Mouse (Mus musculus) forebrain, embryonic 11.5 days (tissue): ENCODE measurements at regions not wholly inside any gene's neighbourhood (a gene's known extent, or its start where the extent isn't known, plus 50 kb on each side); places are given as distances from the start of the nearest gene placed in this dataset.
A peak's percentile ranks its signal among the peaks of the same experiment; 100 is the strongest.

Source experiments
- ATAC-seq: fragments of 200-750 bp; cut with Nextera tagmentation; replicated peaks from 2 replicates; pipeline ENCODE4 v1.8.0; 2017; ENCODE audit warnings: moderate TSS enrichment; ENCODE audit not compliant: low FRiP score
- DNase-seq: peaks from one replicate; pipeline ENCODE4 v3.0.0-alpha.2; 2017; ENCODE audit warnings: low spot score
- H3K27ac ChIP-seq: fragments of 300-500 bp; sonication (generic); 2 replicates; pipeline ENCODE4 v1.5.1; 2014; ENCODE audit warnings: low read depth, low read length
- H3K27me3 ChIP-seq: fragments of 300-500 bp; sonication (generic); 2 replicates; pipeline ENCODE4 v1.6.1; 2014; ENCODE audit warnings: mild to moderate bottlenecking, low read length, mixed read lengths; ENCODE audit not compliant: control insufficient read depth, insufficient read depth
- H3K36me3 ChIP-seq: fragments of 300-500 bp; sonication (generic); 2 replicates; pipeline ENCODE4 v1.6.1; 2014; ENCODE audit warnings: mild to moderate bottlenecking, low read length, moderate library complexity, mixed read lengths; ENCODE audit not compliant: control insufficient read depth, insufficient read depth
- H3K4me1 ChIP-seq: fragments of 300-500 bp; sonication (generic); replicated peaks from 2 replicates; pipeline ENCODE4 v1.6.1; 2014; ENCODE audit warnings: low read length, mixed read lengths; ENCODE audit not compliant: control insufficient read depth, insufficient read depth
- H3K4me2 ChIP-seq: fragments of 300-500 bp; sonication (generic); 2 replicates; pipeline ENCODE4 v1.6.1; 2014; ENCODE audit warnings: low read depth, mild to moderate bottlenecking, low read length, moderate library complexity, mixed read lengths; ENCODE audit not compliant: severe bottlenecking
- H3K4me3 ChIP-seq: fragments of 300-500 bp; sonication (generic); 2 replicates; pipeline ENCODE4 v1.5.1; 2014; ENCODE audit warnings: low read depth, low read length
- H3K9ac ChIP-seq: fragments of 300-500 bp; sonication (generic); 2 replicates; pipeline ENCODE4 v1.6.1; 2014; ENCODE audit warnings: low read length
- H3K9me3 ChIP-seq: fragments of 300-500 bp; sonication (generic); 2 replicates; pipeline ENCODE4 v1.6.1; 2016; ENCODE audit warnings: low read length, mixed read lengths; ENCODE audit not compliant: control insufficient read depth
- WGBS: fragments of 180-500 bp; shearing (Covaris S2); extraction: QIAGEN DNeasy Blood & Tissue Kit; methylation state at CpG from one replicate; pipeline ENCODE4 v1.1.7; 2014; 5-methylcytosine and 5-hydroxymethylcytosine counted together

DNA sequence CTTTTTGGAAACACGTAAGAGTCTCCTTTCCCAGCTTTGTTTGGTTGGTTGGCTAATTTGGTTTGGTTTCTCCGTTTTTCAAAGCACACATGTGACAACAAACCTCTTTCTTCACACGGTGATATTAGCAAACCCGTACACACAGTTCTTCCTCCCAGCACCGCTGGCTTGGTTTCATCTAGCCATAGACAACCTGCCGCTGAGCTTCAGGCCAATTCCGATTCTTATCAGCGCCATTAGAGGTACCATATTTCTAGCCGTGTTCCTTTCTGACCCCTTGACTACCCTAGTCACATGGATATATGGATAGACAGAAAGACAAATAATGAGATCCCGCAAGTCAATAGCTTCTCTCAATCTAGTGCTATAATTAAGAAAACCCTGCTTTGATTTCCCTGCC is 129.2 kb upstream of the Arid1b start:
- ATAC-seq (no peak), DNase-seq (no peak)
- no peak overlapping the region for H3K9ac ChIP-seq
- no peaks in the 10 kb centered on the region for H3K27me3 ChIP-seq
- H3K4me3 ChIP-seq: no peak overlapping the region
- no peaks in the 10 kb centered on the region for H3K9me3 ChIP-seq
- H3K36me3 ChIP-seq: no peaks in the 10 kb centered on the region
- H3K4me2 ChIP-seq: no peak overlapping the region
- H3K27ac ChIP-seq: no peak overlapping the region
- 88% methylated on average over 10 of the region's 10 CpGs for WGBS
- H3K4me1 ChIP-seq: peaks cover 4% of the 10 kb centered on the region

DNA sequence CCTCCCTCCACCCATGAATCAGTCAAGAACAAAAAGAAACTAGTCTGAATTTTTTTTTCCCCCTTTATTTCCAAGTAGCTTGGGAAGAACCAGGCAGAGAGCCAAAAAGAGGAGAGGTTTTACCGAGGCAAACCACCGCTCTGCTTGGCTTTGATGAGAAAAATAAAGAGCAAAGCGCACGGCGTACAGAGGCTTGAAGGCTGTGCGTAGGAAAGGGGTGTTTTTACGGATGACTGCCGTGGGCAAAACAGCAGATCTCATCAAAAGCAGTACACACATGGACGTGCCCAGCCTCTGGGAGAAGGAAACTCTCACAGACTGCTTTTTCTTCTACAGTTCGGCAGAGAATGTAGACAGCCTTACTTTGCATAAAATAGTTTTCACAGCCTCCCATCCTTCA is 128.5 kb upstream of the Arid1b start:
- Histone ChIP-seq H3K9ac (peak overlapping the region; percentile 39), H3K9me3 (no peaks in the 10 kb centered on the region), H3K4me3 (no peak overlapping the region), H3K36me3 (no peaks in the 10 kb centered on the region), H3K4me1 (peaks cover 4% of the 10 kb centered on the region), H3K4me2 (no peak overlapping the region), H3K27me3 (no peaks in the 10 kb centered on the region), H3K27ac (peak overlapping the region; percentile 37)
- DNase-seq: no peak
- WGBS: 50% methylated on average over 10 of the region's 10 CpGs
- ATAC-seq: 0 out of 2 replicates have a peak, but pooled peaks have one; percentile 65

DNA sequence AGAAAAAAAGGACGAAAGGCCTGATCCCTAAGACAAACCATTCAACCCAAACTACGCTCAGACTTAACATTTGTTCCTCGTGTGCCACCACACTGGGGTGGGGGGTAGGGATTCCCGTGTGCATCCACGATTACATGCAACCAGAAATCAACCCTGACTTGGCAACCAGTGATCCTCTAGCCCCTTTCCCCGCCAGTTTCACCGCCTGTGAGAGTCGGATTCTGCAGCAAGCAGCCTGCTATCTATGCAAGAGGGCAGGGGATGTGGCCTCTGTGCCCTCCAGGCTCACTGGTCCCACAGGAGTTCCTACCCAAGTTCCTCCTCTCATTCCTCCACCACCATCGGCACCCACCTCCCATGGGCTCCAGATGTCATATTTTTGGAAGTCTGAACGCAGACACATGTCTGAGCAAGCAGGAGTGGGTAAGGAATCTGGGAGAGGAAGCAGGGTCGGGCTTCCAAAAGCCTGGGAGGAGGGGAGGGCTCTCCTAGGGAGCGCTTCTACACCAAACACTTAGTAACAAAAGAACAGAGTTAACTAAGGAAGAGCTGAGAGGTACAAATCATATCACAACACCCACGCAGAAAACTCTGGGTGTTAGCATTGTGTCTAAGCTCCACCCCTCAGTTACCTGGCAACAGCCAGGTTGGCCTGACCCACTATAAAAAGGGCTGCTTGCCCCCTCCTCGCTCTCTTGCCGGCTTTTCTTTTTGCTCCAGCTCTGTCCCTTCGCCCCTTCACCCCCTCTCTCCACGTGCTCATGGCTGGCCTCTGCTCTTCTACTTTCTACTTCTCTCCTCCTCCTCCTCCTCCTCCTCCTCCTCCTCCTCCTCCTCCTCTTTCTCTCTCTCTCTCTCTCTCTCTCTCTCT is 127.9 kb upstream of the Arid1b start:
- no peaks in the 10 kb centered on the region for H3K9me3 ChIP-seq
- 49% methylated on average over 17 of the region's 17 CpGs for WGBS
- H3K36me3 ChIP-seq: no peaks in the 10 kb centered on the region
- no peaks in the 10 kb centered on the region for H3K27me3 ChIP-seq
- H3K4me3 ChIP-seq: no peak overlapping the region
- H3K4me1 ChIP-seq: peaks cover 4% of the 10 kb centered on the region
- peak overlapping the region; percentile 39 for H3K9ac ChIP-seq
- H3K27ac ChIP-seq: peak overlapping the region; percentile 37; the same call in 1 of the 2 replicates
- H3K4me2 ChIP-seq: 0 out of 2 replicates have a peak overlapping the region, but pooled peaks have one; percentile 2
- ATAC-seq (peak; percentile 53; the same call in 1 of the 2 replicates), DNase-seq (no peak)

DNA sequence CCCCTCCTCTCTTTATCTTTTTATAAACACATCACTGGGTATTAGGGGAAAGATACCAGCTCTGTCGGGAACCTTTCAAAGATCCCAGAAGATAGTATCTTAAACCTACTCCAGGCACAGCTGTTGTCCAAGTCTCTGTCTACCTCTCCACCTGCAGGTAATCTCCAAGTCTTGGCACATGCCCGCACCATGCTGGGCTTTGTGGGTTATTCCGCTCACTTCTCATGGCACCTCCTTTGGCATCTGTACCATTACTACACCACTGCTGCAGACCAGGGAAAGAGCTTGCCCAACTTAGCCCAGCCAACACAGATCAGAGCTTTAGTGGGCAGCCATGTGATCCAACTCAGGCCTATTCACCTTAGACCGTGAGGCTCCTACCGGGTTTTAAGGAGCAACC is 127.0 kb upstream of the Arid1b start:
- H3K4me3 ChIP-seq: no peak overlapping the region
- H3K36me3 ChIP-seq: no peaks in the 10 kb centered on the region
- H3K4me2 ChIP-seq: no peak overlapping the region
- H3K27me3 ChIP-seq: no peaks in the 10 kb centered on the region
- H3K27ac ChIP-seq: no peak overlapping the region
- WGBS: 93% methylated on average over 5 of the region's 5 CpGs
- H3K4me1 ChIP-seq: peaks cover 4% of the 10 kb centered on the region
- H3K9me3 ChIP-seq: no peaks in the 10 kb centered on the region
- DNase-seq (no peak), ATAC-seq (no peak)
- no peak overlapping the region for H3K9ac ChIP-seq

DNA sequence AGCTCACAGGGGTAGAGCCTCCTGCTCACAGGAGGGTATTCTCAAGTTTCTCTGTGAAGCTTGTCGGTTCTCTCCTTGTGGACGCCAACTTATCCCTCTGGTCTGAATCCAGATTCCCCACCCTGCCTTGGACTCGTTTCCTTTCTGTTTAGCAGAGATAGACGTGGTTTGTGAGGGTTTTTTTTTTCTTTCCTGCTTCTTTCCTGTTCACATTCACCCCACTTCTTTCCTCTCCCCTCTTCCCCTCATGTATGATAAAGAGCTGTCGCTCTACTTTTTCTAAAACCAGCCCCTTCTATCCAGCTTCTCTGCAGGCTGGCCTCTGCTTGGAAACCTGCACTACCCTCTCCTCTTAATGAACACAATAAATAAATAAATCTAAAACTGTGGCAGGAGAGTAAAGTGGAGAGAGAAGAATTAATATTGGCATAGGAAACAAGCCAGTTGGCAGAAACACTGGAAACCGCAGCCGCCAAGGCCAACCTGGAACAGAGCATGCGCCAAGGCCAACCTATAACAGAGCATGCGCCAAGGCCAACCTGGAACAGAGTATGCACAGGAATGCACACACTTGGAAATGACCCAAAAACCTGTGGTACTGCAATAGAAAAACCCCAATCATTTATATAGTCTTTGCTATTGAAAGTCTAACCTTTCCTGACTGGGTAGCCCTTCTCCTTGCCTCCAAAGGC is 126.2 kb upstream of the Arid1b start:
- ATAC-seq (no peak), DNase-seq (no peak)
- Histone ChIP-seq H3K27me3 (no peaks in the 10 kb centered on the region), H3K36me3 (no peaks in the 10 kb centered on the region), H3K9me3 (no peaks in the 10 kb centered on the region), H3K4me3 (no peak overlapping the region), H3K9ac (no peak overlapping the region), H3K4me2 (no peak overlapping the region), H3K4me1 (peaks cover 4% of the 10 kb centered on the region), H3K27ac (no peak overlapping the region)
- WGBS: 86% methylated on average over 9 of the region's 9 CpGs

DNA sequence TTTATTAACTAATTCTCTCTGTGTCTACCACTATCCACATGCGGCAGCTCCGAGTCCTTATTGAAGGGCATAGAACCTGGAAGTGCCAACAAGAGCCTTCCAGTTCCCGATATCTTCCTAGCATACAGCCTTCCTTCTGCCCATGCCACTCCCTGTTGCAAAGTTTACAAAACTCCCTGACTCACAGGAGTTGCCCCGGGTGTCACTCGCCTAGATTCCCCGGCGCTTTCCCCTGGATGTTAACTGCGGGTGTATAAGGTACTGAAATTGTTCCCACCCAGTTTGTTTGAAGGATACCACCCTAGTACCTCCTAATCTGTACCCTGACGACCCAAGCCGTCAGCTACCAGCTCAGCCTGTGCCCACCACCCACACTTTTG is 125.7 kb upstream of the Arid1b start:
- ATAC-seq: no peak
- no peaks in the 10 kb centered on the region for H3K27me3 ChIP-seq
- no peaks in the 10 kb centered on the region for H3K36me3 ChIP-seq
- 90% methylated on average over 10 of the region's 10 CpGs for WGBS
- no peak overlapping the region for H3K4me3 ChIP-seq
- no peak overlapping the region for H3K4me2 ChIP-seq
- no peak overlapping the region for H3K9ac ChIP-seq
- H3K27ac ChIP-seq: no peak overlapping the region
- H3K4me1 ChIP-seq: peaks cover 4% of the 10 kb centered on the region
- no peak for DNase-seq
- H3K9me3 ChIP-seq: no peaks in the 10 kb centered on the region

DNA sequence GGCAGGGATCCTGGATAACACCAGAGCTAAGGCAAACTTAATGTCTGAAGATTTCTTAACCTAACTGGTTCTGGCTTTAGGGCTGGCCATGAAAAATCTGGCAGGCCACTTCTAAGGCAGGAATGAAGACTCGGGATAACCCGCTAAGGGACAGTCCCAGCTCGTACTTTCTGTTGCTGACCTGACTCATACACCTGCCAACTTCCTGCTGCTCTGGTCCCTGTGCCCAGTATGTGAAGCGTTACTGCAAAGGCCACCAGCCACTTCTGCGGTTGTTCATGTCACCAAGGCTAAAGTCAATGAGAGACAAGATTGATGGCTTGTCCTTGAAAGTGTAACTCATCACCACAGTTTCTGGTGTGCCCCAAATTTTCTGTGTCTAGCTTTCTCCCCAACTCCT is 125.3 kb upstream of the Arid1b start:
- DNase-seq (no peak), ATAC-seq (no peak)
- peaks cover 4% of the 10 kb centered on the region for H3K4me1 ChIP-seq
- no peak overlapping the region for H3K9ac ChIP-seq
- WGBS: 94% methylated on average over 5 of the region's 5 CpGs
- H3K36me3 ChIP-seq: no peaks in the 10 kb centered on the region
- no peak overlapping the region for H3K4me3 ChIP-seq
- no peak overlapping the region for H3K4me2 ChIP-seq
- H3K9me3 ChIP-seq: no peaks in the 10 kb centered on the region
- no peak overlapping the region for H3K27ac ChIP-seq
- H3K27me3 ChIP-seq: no peaks in the 10 kb centered on the region

DNA sequence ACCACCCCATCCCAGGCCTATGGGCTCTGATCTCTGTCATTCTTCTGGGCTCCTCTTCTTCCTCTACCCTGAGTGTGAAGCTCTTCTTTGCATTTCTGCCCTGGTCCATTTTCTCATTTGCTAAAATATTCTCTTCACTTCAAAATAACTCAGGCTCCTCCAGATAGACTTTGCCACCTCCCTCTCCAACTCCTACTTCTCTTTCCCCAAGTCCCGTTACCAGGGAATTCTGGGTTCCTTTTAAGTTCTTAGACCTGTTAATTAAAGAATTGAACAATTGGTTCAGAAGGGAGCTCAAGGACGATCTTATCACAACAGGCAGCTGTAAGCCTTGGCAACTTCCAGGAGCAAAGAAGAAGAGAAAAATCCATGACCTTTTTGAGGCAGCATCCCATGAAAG is 122.9 kb upstream of the Arid1b start:
- 30% methylated on average over 2 of the region's 2 CpGs for WGBS
- DNase-seq: no peak
- Histone ChIP-seq H3K27me3 (no peaks in the 10 kb centered on the region), H3K36me3 (no peaks in the 10 kb centered on the region), H3K4me2 (no peak overlapping the region), H3K9ac (no peak overlapping the region), H3K27ac (no peak overlapping the region), H3K4me1 (no peaks in the 10 kb centered on the region; the same call in 1 of the 2 replicates), H3K4me3 (no peak overlapping the region), H3K9me3 (no peaks in the 10 kb centered on the region)
- no peak for ATAC-seq
